Mouse (Mus musculus): Measurements from ENCODE around the gene Heatr6. TPM values are rescaled to one million over a fixed set of nuclear protein-coding genes. Genes with fewer than 3 reads are reported as not detected.

Gene Heatr6
- 10 to 100 TPM; 41.7 to 42.6 TPM for total RNA-seq (2023)

GRCm38 (mm10) chr11:83753581-83754181 lies at the start of gene Heatr6:
TSS of gene Heatr6 (plus strand) at chr11:83753696.

GRCm38 (mm10) chr11:83703705-83704104 lies 49.8 kb upstream of the Heatr6 start, which contains the start of gene Wfdc17:
TSS of gene Wfdc17 (plus strand) at chr11:83703991.

GRCm38 (mm10) chr11:83708715-83709114 lies 44.8 kb upstream of the Heatr6 start, which contains the start of gene Wfdc18:
TSS of gene Wfdc18 (plus strand) at chr11:83709015.

GRCm38 (mm10) chr11:83746681-83747080 lies 6.8 kb upstream of the Heatr6 start, which contains the start of gene Wfdc21:
TSS of gene Wfdc21 (plus strand) at chr11:83746940.

Other genes starting within 250 kb of the Heatr6 start
- 1 to 10 TPM; 1.6 to 2.4 TPM for gene Heatr9, start 231.5 kb upstream of the Heatr6 start, total RNA-seq (2023)
- gene Ccl5, start 223.2 kb upstream of the Heatr6 start, total RNA-seq (2023) = 100 to 1,000 TPM; 176 to 217 TPM
- under 1 TPM in 1 of 2 experiments, not detected in 1; 0.29 TPM for gene Ccl9, start 175.1 kb upstream of the Heatr6 start, total RNA-seq (2023)
- 1 to 10 TPM in 1 of 2 experiments, not detected in 1; 1.7 TPM for gene Ccl6, start 160.6 kb upstream of the Heatr6 start, total RNA-seq (2023)
- not detected for gene Rpl9-ps1, start 108.1 kb upstream of the Heatr6 start, total RNA-seq (2023)
- 1 to 10 TPM; 4.0 to 5.4 TPM for gene Ccl3, start 104.3 kb upstream of the Heatr6 start, total RNA-seq (2023)
- gene Ccl4, start 91.1 kb upstream of the Heatr6 start, total RNA-seq (2023) = 10 to 100 TPM in 1 of 2 experiments, 1 to 10 TPM in 1; 6.7 to 11.1 TPM
- not detected for gene Wfdc17, start 49.7 kb upstream of the Heatr6 start, total RNA-seq (2023)
- not detected for gene Wfdc18, start 44.7 kb upstream of the Heatr6 start, total RNA-seq (2023)
- not detected for gene Wfdc21, start 6.8 kb upstream of the Heatr6 start, total RNA-seq (2023)
- gene Hnf1b, start 96.4 kb downstream of the Heatr6 start, total RNA-seq (2023) = not detected
- 10 to 100 TPM; 39.7 to 41.3 TPM for gene Ddx52, start 188.4 kb downstream of the Heatr6 start, total RNA-seq (2023)
- gene Synrg, start 210.7 kb downstream of the Heatr6 start, total RNA-seq (2023) = 10 to 100 TPM; 72.2 to 73.1 TPM